Mouse (Mus musculus) layer of hippocampus, adult 2 months (tissue): ENCODE measurements around the gene Eef2k. TPM values are rescaled to one million over a fixed set of nuclear protein-coding genes. Genes with fewer than 3 reads are reported as not detected.

Source experiments
- DNase-seq, 2 experiments: peaks; one replicate each; pipeline ENCODE4 v3.0.0; 2022; ENCODE audit warnings: low spot score in 2 of 2
- H3K27ac ChIP-seq: fragments of 200-600 bp; 2 replicates; pipeline ENCODE4 v1.8.1; 2022
- H3K4me3 ChIP-seq: fragments of 200-600 bp; 2 replicates; pipeline ENCODE4 v1.8.1; 2022; ENCODE audit warnings: mild to moderate bottlenecking
- CTCF ChIP-seq: fragments of 200-600 bp; conservative IDR thresholded peaks from 2 replicates; pipeline ENCODE4 v1.8.1; 2022; ENCODE audit warnings: antibody characterized with exemption, mild to moderate bottlenecking, moderate library complexity
- total RNA-seq, 2 experiments: library from RNA; stranded (reverse); gene quantifications; 2 replicates each; pipeline ENCODE4 v1.2.3; 2021

Eef2k gene
- total RNA-seq, 2 experiments from 2014 or later = 32.5 to 32.8 TPM

DNA sequence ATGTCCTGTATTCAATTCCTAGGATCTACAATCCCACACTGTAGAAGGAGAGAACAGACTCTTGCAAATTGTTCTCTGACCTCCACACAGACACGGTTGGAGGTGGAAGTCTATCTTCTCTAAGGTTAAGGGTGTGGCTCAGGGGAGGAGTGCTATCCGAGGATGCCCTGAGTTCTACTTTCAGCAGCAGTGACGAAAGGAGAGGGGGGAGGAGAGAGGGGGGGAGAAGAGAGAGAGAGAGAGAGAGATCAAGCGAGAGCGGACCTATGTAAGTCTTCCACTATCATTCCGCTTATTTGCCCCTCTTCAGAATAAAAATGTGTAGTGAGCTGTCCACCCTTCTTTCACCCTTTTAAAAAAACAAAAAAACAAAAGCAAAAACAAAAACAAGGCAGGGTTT lies 8.2 kb upstream of the Eef2k start:
- no peak for TF ChIP-seq CTCF
- Histone ChIP-seq H3K4me3 (peak overlapping the region; percentile 72), H3K27ac (peak overlapping the region; percentile 93; the same call in 1 of the 2 replicates)
- DNase-seq = no peak

GRCm38 (mm10) chr7:120834863-120835372 lies 7.7 kb upstream of the Eef2k start:
- DNase-seq = peak; percentile 66 to 82
- TF ChIP-seq CTCF = no peak
- H3K27ac ChIP-seq = peak overlapping the region; percentile 93
- peak overlapping the region; percentile 72 for H3K4me3 ChIP-seq

DNA sequence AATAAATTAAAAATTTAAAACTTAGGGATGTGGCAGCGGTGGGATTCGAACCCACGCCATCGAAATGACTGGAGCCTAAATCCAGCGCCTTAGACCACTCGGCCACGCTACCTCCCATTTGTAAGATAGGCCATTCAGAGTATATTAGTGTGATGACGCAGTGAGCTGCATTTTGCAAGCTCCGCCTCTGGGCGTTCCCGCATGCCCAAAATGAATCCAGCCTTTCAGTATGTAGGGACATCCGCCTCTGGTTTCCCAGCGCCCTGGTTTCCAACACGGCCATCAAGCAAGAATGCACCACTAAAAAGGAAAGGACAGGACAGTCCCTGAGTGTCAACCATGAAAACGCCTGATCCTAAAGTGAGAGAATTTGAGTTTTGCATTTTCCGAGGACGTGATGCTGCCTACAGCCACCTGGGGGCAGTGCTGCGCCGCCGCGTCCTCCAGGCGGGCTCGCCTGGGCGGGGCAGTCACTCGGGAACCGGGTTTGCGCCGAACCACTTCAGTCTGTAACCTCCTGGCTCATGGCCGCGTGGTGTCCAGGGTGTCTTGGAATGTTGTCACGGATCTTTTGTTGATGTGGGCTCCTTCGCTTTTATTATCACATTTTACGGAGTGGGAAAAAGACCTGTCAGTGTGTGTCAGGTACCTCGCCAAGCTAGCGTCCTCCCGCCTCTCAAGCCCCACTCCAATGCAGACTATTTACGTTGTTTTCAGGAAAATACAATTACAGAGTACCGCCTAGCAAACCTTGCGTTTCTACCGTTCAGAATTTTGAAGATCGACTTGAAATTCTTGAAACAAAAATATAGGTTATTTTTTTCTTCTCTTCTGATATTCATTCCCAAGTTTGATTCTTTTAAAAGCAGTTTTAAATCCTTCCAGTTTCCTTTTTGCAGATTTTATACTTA lies 6.9 kb upstream of the Eef2k start:
- DNase-seq = peak; percentile 94 to 100
- TF ChIP-seq CTCF = peak; percentile 99
- H3K27ac ChIP-seq = peak overlapping the region; percentile 93
- H3K4me3 ChIP-seq = peak overlapping the region; percentile 72

DNA sequence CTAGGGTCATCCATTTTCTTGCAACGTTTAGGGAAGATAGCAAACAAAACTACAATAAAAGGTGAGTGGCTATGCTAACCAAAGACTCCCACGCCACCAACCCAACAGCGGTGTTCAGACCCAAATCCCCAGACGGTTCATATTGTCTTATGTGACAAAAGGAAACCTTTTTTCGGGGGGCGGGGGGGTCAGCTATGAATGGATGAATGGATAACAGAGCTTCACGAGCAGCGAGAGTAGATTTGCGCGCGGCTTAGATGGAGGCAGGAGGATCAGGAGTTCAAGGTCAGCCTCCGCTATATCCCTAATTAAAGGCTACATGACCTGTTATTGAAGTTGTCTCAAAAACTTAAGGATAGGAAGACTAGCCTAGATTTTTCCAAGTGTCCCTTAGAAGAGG lies 6.3 kb upstream of the Eef2k start:
- DNase-seq = no peak
- Histone ChIP-seq H3K27ac (peak overlapping the region; percentile 93; the same call in 1 of the 2 replicates), H3K4me3 (peak overlapping the region; percentile 72)
- no peak for TF ChIP-seq CTCF

DNA sequence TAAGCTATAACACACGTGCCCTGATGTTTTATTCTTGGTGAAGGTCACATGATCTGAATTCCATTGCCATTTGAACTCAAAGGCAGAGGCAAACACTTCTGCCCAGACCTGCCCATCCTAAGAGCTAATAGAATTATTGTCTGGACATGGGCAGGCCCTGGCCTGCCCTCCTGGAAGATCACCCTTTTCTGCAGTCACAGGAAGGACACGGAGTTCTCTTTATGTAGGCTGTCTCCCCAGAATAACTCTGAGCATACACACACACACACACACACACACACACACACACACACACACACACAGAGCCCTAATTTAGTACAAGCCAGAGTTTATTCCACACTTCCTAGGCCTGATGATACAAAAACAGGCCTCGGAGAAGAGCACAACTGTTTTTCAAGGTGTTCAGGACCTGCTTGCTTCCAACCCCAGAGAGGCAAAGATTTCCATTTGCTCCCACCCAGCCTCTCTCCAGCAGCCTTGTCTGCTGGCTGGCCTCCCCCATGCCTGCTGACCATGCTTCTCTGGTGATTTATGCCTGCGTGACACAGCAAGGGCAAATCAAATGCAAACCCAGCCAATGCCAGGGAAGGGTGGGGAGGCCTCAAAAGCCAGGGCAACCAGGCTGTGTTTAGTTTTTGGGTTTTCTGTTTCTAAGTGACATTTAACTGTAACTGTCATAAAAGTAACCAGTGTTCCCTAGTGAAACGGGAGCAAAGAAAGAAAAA lies 4.0 kb upstream of the Eef2k start:
- no peak for DNase-seq
- no peak for TF ChIP-seq CTCF
- Histone ChIP-seq H3K27ac (no peak overlapping the region), H3K4me3 (no peak overlapping the region)

GRCm38 (mm10) chr7:120839786-120840185 lies 2.8 kb upstream of the Eef2k start:
- TF ChIP-seq CTCF = no peak
- Histone ChIP-seq H3K4me3 (no peak overlapping the region), H3K27ac (no peak overlapping the region)
- DNase-seq = no peak

DNA sequence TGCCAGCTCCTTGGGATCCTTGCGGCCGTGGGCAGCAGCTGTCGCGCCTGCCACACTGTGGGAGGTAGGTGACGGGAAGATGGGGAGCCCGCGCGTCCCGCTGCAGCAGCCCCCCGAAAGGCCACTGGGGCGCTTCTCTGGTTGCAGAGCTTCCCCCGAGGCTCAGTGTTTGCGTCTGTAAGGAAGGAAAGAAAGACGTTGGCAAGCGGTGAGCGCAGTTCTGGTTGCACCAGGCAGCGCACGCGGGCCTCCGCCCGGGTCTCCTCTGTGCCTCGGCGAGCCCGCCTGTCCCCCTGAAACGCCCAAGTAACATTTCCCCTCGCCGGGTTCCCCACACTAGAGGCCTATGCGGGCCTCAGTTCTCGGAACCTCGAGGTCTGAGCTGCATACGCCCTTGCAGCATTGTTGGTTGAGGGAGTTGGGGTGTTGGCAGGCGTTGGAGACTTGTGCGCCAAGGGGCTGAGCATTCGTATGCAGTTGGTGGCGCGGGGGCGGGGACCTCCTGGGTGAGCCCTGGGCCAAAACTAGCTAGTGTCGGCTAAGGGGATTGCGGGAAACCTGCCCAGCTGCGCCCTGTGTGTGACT lies 498 bp downstream of the Eef2k start:
- H3K4me3 ChIP-seq = peak overlapping the region; percentile 74
- TF ChIP-seq CTCF = no peak
- DNase-seq = peak; percentile 88 to 90
- H3K27ac ChIP-seq = peak overlapping the region; percentile 99

GRCm38 (mm10) chr7:120843852-120844435 lies 1.3 kb downstream of the Eef2k start:
- peak overlapping the region; percentile 99 for H3K27ac ChIP-seq
- peak overlapping the region; percentile 74 for H3K4me3 ChIP-seq
- TF ChIP-seq CTCF = no peak
- DNase-seq = no peak

GRCm38 (mm10) chr7:120844689-120845088 lies 2.1 kb downstream of the Eef2k start:
- no peak for DNase-seq
- no peak overlapping the region; the same call in 1 of the 2 replicates for H3K4me3 ChIP-seq
- H3K27ac ChIP-seq = no peak overlapping the region
- TF ChIP-seq CTCF = no peak

DNA sequence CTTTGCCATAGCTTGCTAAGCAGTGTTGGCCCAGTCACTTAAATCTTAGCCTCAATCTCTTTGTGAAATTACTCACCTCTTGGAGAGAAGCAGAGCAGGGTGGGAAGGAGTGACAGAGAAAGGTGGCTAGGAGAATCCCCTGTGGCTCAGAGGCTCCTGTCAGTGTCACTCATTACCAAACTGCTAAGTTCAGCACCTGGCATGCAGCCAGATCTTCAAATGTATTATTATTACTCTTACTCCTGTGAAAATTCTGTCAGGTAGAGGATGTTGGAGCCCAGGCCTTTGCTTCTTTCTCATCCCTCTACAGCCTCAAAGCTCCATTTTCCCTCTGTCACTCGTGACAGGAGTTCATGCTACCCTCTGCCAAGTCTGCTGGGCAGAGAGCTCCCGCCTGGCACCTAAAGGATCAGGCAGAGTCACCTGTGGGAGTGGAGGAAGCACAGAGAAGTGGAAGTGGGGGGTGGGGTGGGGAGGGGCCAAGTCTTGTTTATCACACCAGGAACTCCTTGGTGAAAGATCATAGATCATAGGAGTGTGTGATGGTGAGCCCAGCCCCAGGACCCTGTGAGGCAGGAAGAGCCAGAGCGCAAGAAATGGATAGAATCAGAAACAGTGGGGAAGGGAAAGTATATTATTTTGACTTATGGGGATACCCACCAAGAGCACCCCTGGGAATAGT lies 6.3 kb downstream of the Eef2k start:
- no peak for DNase-seq
- no peak overlapping the region for H3K27ac ChIP-seq
- no peak overlapping the region for H3K4me3 ChIP-seq
- TF ChIP-seq CTCF = no peak

- DNase-seq = no peak
- no peak for TF ChIP-seq CTCF
- Histone ChIP-seq H3K4me3 (no peak overlapping the region), H3K27ac (no peak overlapping the region)
Observed at GRCm38 (mm10) chr7:120850165-120850564, 7.5 kb downstream of the Eef2k start.

DNA sequence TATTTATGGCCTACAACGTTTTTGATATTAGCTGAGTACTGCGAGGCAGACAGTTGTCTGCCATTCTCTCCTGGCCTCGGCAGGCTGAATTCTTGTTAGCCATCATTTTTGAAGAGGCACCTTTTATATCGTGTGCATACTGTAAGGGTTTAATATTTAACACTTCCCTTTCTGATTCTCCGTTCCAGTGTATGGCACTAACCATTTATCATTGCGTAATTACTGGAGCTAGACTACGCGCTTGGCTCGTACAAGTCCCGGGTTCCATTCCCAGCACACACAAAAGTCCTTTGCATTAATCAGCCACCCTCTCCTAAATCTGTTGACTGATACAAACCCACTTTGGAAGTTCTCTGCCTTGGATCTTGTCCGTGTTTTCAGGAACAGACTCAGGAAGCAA lies 17.2 kb downstream of the Eef2k start:
- DNase-seq = no peak
- Histone ChIP-seq H3K27ac (no peak overlapping the region), H3K4me3 (no peak overlapping the region)
- no peak for TF ChIP-seq CTCF
